ENCODE assay signal across 15 mouse cellular contexts in genomic region chr4:106422597-106422996, GRCm38 (mm10).
"Had no signal": no experiment of that assay in that cellular context is flagged by ENCODE, and none has a peak within 500 bp of the region (broad histone marks: within the 10 kb centered on the region; RNA-seq: fewer than 3 reads in every experiment).

No protein-coding gene starts in this region.

- H3K27me3 ChIP-seq: neural tube, embryonic 13.5 days; neural tube, embryonic 15.5 days; stomach, embryonic 15.5 days had no signal

- H3K9me3 ChIP-seq: neural tube, embryonic 13.5 days; neural tube, embryonic 15.5 days; stomach, embryonic 15.5 days had no signal

- DNase-seq: retina, postnatal 1 day; right cerebral cortex, adult 18-20 months; right cerebral cortex, postnatal 14 days; right cerebral cortex, postnatal 25 days; right cerebral cortex, postnatal 4 days; spleen, adult 18-20 months; thymus, adult 18-20 months; thymus, adult 2 months; thymus, postnatal 14 days; thymus, postnatal 25 days; thymus, postnatal 36 days had no signal

- H3K4me3 ChIP-seq: neural tube, embryonic 13.5 days; neural tube, embryonic 15.5 days; stomach, embryonic 15.5 days had no signal

- H3K27ac ChIP-seq: neural tube, embryonic 13.5 days; neural tube, embryonic 15.5 days; stomach, embryonic 15.5 days; stomach, postnatal 0 days had no signal

- H3K4me1 ChIP-seq: neural tube, embryonic 13.5 days; neural tube, embryonic 15.5 days; stomach, embryonic 15.5 days had no signal
